Mouse (Mus musculus): Measurements from ENCODE around the gene Klk11.

The Klk11 gene

GRCm38 (mm10) chr7:43791591-43791990 is 17.2 kb downstream of the Klk11 start, which contains the start of gene Klk9:
Gene Klk9 (plus strand): TSS chr7:43791891.
- in situ Hi-C loops (cut with MboI; ENCODE audit: unreplicated experiment in 2 of 2): no loop called here

- in situ Hi-C loops (cut with MboI; ENCODE audit: unreplicated experiment in 2 of 2): no loop called here
These were observed 22.0 kb downstream of the Klk11 start for GRCm38 (mm10) chr7:43796355-43796754.

- in situ Hi-C loops (cut with MboI; ENCODE audit: unreplicated experiment in 2 of 2): no loop called here
These were observed 22.9 kb downstream of the Klk11 start, which contains the start of gene Klk8 for GRCm38 (mm10) chr7:43797333-43797769. Gene Klk8 (plus strand): TSS chr7:43797577.

- in situ Hi-C loops (cut with MboI; ENCODE audit: unreplicated experiment in 2 of 2): no loop called here
These were observed 23.5 kb downstream of the Klk11 start for GRCm38 (mm10) chr7:43797844-43798462.

GRCm38 (mm10) chr7:43799876-43800275 is 25.5 kb downstream of the Klk11 start:
- in situ Hi-C loops (cut with MboI; ENCODE audit: unreplicated experiment in 2 of 2): no loop called here

GRCm38 (mm10) chr7:43810994-43811393 is 36.6 kb downstream of the Klk11 start, which contains the start of gene Klk7:
Gene Klk7 (plus strand): TSS chr7:43811294.
- in situ Hi-C loops (cut with MboI; ENCODE audit: unreplicated experiment in 2 of 2): no loop called here

GRCm38 (mm10) chr7:43815211-43815610 is 40.8 kb downstream of the Klk11 start:
- in situ Hi-C loops (cut with MboI; ENCODE audit: unreplicated experiment in 2 of 2): no loop called here

- in situ Hi-C loops (cut with MboI; ENCODE audit: unreplicated experiment in 2 of 2): no loop called here
These were observed 42.3 kb downstream of the Klk11 start for GRCm38 (mm10) chr7:43816746-43817145.

- in situ Hi-C loops (cut with MboI; ENCODE audit: unreplicated experiment in 2 of 2): no loop called here
These were observed 47.2 kb downstream of the Klk11 start for GRCm38 (mm10) chr7:43821581-43821980.

GRCm38 (mm10) chr7:43824199-43824598 is 49.8 kb downstream of the Klk11 start, which contains the start of gene Klk6:
Gene Klk6 (plus strand): TSS chr7:43824499.
- in situ Hi-C loops (cut with MboI; ENCODE audit: unreplicated experiment in 2 of 2): no loop called here

GRCm38 (mm10) chr7:43826056-43826455 is 51.7 kb downstream of the Klk11 start:
- in situ Hi-C loops (cut with MboI; ENCODE audit: unreplicated experiment in 2 of 2): no loop called here

- in situ Hi-C loops (cut with MboI; ENCODE audit: unreplicated experiment in 2 of 2): no loop called here
These were observed 53.3 kb downstream of the Klk11 start for GRCm38 (mm10) chr7:43827706-43828105.
